22 mouse cellular contexts compared by ENCODE assay signal in the genomic region with DNA sequence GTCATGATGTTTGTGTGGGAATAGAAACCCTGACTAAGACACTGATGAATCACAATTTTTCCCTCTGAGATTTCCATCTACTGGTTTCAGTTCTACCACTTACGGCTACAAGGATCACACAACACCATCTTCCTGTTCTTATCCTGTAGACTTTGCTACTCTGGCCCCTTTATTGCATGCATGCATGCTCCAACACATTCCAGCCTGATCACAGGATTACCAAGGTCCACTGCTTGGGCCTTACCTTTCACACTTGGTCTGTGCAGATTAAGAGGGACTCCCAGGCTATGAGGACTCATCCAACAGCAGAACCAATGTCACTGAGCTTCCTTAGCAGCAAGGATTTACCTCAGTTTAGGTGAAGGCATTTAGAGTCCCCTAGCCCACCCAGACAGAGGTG. TPM values are rescaled to one million over a fixed set of nuclear protein-coding genes. Genes with fewer than 3 reads are reported as not detected.
"Had no signal": no experiment of that assay in that cellular context is flagged by ENCODE, and none has a peak within 500 bp of the region (broad histone marks: within the 10 kb centered on the region; RNA-seq: fewer than 3 reads in every experiment).

No protein-coding gene starts in this region.

- H3K9ac ChIP-seq: heart, embryonic 12.5 days; hindbrain, embryonic 12.5 days; hindbrain, embryonic 15.5 days; limb, embryonic 12.5 days; liver, embryonic 13.5 days had no signal

- H3K4me3 ChIP-seq: gastrocnemius, adult 2 months; heart, embryonic 10.5 days; heart, embryonic 12.5 days; hindbrain, embryonic 10.5 days; hindbrain, embryonic 12.5 days; hindbrain, embryonic 15.5 days; layer of hippocampus, adult 2 months; left cerebral cortex, adult 2 months; limb, embryonic 10.5 days; limb, embryonic 12.5 days; liver, embryonic 13.5 days had no signal

- H3K27me3 ChIP-seq: hindbrain, embryonic 12.5 days; hindbrain, embryonic 15.5 days; limb, embryonic 12.5 days; liver, embryonic 13.5 days had no signal

- H3K4me1 ChIP-seq: heart, embryonic 12.5 days; hindbrain, embryonic 10.5 days; hindbrain, embryonic 12.5 days; hindbrain, embryonic 15.5 days; limb, embryonic 10.5 days; limb, embryonic 12.5 days; liver, embryonic 13.5 days had no signal

- H3K4me2 ChIP-seq: heart, embryonic 12.5 days; hindbrain, embryonic 12.5 days; hindbrain, embryonic 15.5 days; limb, embryonic 12.5 days; liver, embryonic 11.5 days; liver, embryonic 13.5 days had no signal

- H3K27ac ChIP-seq: gastrocnemius, adult 2 months; heart, embryonic 10.5 days; hindbrain, embryonic 10.5 days; hindbrain, embryonic 12.5 days; hindbrain, embryonic 15.5 days; hindbrain, postnatal 0 days; layer of hippocampus, adult 2 months; left cerebral cortex, adult 2 months; limb, embryonic 10.5 days; limb, embryonic 12.5 days; liver, embryonic 13.5 days had no signal

- DNase-seq: gastrocnemius, adult 2 months; gastrocnemius, postnatal 10 days; gastrocnemius, postnatal 25 days; heart, postnatal 10 days; heart, postnatal 4 days; kidney, adult 18-20 months; kidney, postnatal 10 days; kidney, postnatal 25 days; kidney, postnatal 4 days; liver; liver, embryonic 13.5 days had no signal

- H3K9me3 ChIP-seq: heart, embryonic 10.5 days; heart, embryonic 12.5 days; hindbrain, embryonic 10.5 days; hindbrain, embryonic 12.5 days; hindbrain, embryonic 15.5 days; limb, embryonic 10.5 days; limb, embryonic 12.5 days; liver, embryonic 13.5 days had no signal

- H3K36me3 ChIP-seq: heart, embryonic 10.5 days; heart, embryonic 12.5 days; hindbrain, embryonic 10.5 days; hindbrain, embryonic 12.5 days; hindbrain, embryonic 15.5 days; limb, embryonic 10.5 days; limb, embryonic 12.5 days; liver, embryonic 13.5 days had no signal

- ATAC-seq: hindbrain, postnatal 0 days had no signal

RNA-seq across cellular contexts. Expression of a gene that starts 25.2 kb away (rescaled TPM):
- polyA plus RNA-seq: heart, embryonic 10.5 days had no signal
